Mouse (Mus musculus): ENCODE results near the gene Sorbs2.

DNA sequence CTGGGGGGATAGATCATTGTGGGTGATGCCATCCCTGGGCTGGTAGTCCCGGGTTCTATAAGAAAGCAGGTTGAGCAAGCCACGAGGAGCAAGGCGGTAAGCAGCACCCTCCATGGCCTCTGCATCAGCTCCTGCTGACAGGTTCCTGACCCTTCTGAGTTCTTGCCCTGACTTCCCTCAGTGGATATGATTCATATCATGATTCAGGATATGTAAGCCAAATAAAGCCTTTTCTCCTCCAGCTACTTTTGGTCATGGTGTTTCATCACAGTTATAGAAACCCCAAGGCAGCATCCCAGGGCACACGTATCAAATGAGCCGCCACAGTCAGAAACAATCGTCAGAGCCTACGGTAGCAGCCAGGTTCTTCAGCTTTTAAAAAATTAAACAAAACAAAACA lies 141.5 kb downstream of the Sorbs2 start:
- no peak for TF ChIP-seq POLR2A (IDR thresholded peaks at IDR 0.05; ENCODE audit: low read depth, low read length)
- no peak for TF ChIP-seq CTCF (conservative IDR thresholded peaks at IDR 0.05; ENCODE audit: insufficient read depth, insufficient read length, low read depth, low read length)

All from kidney, adult 2 months (tissue).